Mouse (Mus musculus) MEL (cell line): Measurements from ENCODE around the gene Crim1.

Source experiments
- CTCF ChIP-seq, 3 experiments: IDR thresholded peaks in 2 of 3; conservative IDR thresholded peaks in 1 of 3; 2 replicates each; pipeline ENCODE4 v1.5.1; 2011 to 2012; ENCODE audit warnings: low read length in 3 of 3, low read depth in 2 of 3, mild to moderate bottlenecking in 2 of 3, improper control_type of control experiment in 1 of 3, inconsistent platforms in 1 of 3, mixed read lengths in 1 of 3, moderate library complexity in 1 of 3; ENCODE audit not compliant: control insufficient read depth in 1 of 3, insufficient read depth in 1 of 3, poor library complexity in 1 of 3, severe bottlenecking in 1 of 3
- GATA1 ChIP-seq: IDR thresholded peaks from 2 replicates; pipeline ENCODE4 v1.6.1; 2011; ENCODE audit warnings: low read depth, low read length, improper control_type of control experiment
- POLR2A ChIP-seq, 2 experiments: IDR thresholded peaks; 2 replicates each; pipeline ENCODE4 v1.6.1; 2011 to 2012; ENCODE audit warnings: low read length in 2 of 2, mild to moderate bottlenecking in 2 of 2, control low read depth in 1 of 2, improper control_type of control experiment in 1 of 2, low read depth in 1 of 2, moderate library complexity in 1 of 2; ENCODE audit not compliant: control insufficient read depth in 1 of 2, insufficient read depth in 1 of 2, poor library complexity in 1 of 2
- POLR2AphosphoS2 ChIP-seq: IDR thresholded peaks from 2 replicates; pipeline ENCODE4 v1.6.1; 2011; ENCODE audit warnings: low read length, improper control_type of control experiment
- RCOR1 ChIP-seq: IDR thresholded peaks from 2 replicates; pipeline ENCODE4 v1.6.1; 2012; ENCODE audit warnings: low read depth, mild to moderate bottlenecking, inconsistent platforms, low read length, improper control_type of control experiment
- ZNF384 ChIP-seq: IDR thresholded peaks from 2 replicates; pipeline ENCODE4 v1.6.1; 2012; ENCODE audit warnings: low read depth, mild to moderate bottlenecking, inconsistent platforms, low read length, improper control_type of control experiment

DNA sequence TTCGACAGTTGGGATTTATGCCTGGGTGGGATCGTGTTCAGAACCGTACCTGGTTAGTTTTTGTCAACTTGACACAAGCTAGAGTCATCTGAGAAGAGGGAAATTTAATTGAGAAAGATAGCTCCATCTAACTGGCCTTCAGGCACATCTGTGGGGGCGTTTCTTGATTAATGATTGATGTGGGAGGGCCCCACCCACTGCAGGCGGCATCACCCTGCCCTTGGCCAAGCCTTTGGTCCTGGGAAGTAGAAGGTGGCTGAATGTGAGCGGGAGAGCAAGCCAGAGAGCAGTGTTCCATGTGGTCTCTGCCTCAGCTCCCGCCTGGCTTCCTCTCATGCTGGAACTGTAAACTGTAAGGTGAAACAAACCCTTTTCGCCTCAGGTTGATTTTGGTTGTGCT is 56.5 kb downstream of the Crim1 start:
- TF ChIP-seq ZNF384 (no peak), POLR2A (IDR thresholded peaks at IDR 0.05; ENCODE audit: control insufficient read depth in 1 of 2, insufficient read depth in 1 of 2, low read depth in 1 of 2, low read length in 2 of 2, poor library complexity in 1 of 2) (no peak), GATA1 (no peak), RCOR1 (no peak), CTCF (IDR thresholded peaks at IDR 0.05 in 2 of 3, conservative IDR thresholded peaks at IDR 0.05 in 1 of 3; ENCODE audit: control insufficient read depth in 1 of 3, insufficient read depth in 1 of 3, low read depth in 2 of 3, low read length in 3 of 3, poor library complexity in 1 of 3, severe bottlenecking in 1 of 3) (no peak), POLR2AphosphoS2 (no peak)
